Mouse (Mus musculus) CH12.LX (cell line): ENCODE data around the gene Pold1. TPM values are rescaled to one million over a fixed set of nuclear protein-coding genes. Genes with fewer than 3 reads are reported as not detected.

ENCODE experiments used
- DNase-seq: peaks from one replicate; pipeline ENCODE4 v3.0.0-alpha.2; 2013; ENCODE audit errors: extremely low read depth
- H3K27ac ChIP-seq: 2 replicates; pipeline ENCODE4 v1.5.1; 2012; ENCODE audit warnings: low read depth, mild to moderate bottlenecking, control low read depth, moderate library complexity; ENCODE audit not compliant: insufficient read depth
- H3K27me3 ChIP-seq: replicated peaks from 2 replicates; pipeline ENCODE3; 2012; ENCODE audit warnings: inconsistent platforms
- H3K36me3 ChIP-seq, 2 experiments: replicated peaks in 1 of 2; 2 replicates each; pipeline versions ENCODE3 to v1.6.1; 2012; ENCODE audit warnings: inconsistent platforms in 1 of 2, low read length in 1 of 2, mild to moderate bottlenecking in 1 of 2, mixed read lengths in 1 of 2, moderate library complexity in 1 of 2; ENCODE audit not compliant: control insufficient read depth in 1 of 2, insufficient read depth in 1 of 2
- H3K4me1 ChIP-seq, 2 experiments: 2 replicates each; pipeline ENCODE4 v1.6.1; 2012; ENCODE audit warnings: inconsistent platforms in 1 of 2, moderate library complexity in 1 of 2; ENCODE audit not compliant: insufficient read depth in 2 of 2, control insufficient read depth in 1 of 2
- H3K4me2 ChIP-seq: 2 replicates; pipeline ENCODE4 v1.6.1; 2012; ENCODE audit warnings: low read depth, mild to moderate bottlenecking, control low read depth; ENCODE audit not compliant: poor library complexity, insufficient read depth, severe bottlenecking
- H3K4me3 ChIP-seq, 3 experiments: fragments of 150-350 bp in 1 of 3; sonication (generic) in 1 of 3; replicated peaks in 1 of 3; 2 replicates each; pipeline versions ENCODE3 to v1.5.1; 2011 to 2012; ENCODE audit warnings: low read depth in 2 of 3, low read length in 2 of 3, mild to moderate bottlenecking in 2 of 3, moderate library complexity in 2 of 3, control low read depth in 1 of 3, improper control_type of control experiment in 1 of 3, inconsistent platforms in 1 of 3, mixed read lengths in 1 of 3; ENCODE audit not compliant: poor library complexity in 1 of 3
- H3K79me2 ChIP-seq: replicated peaks from 2 replicates; pipeline ENCODE4 v1.6.1; 2012; ENCODE audit warnings: mild to moderate bottlenecking, moderate library complexity; ENCODE audit not compliant: control insufficient read depth, poor library complexity, insufficient read depth, severe bottlenecking; ENCODE audit errors: extremely low read depth
- H3K9ac ChIP-seq: 2 replicates; pipeline ENCODE4 v1.6.1; 2012; ENCODE audit warnings: low read depth, mild to moderate bottlenecking, control low read depth, moderate library complexity; ENCODE audit not compliant: insufficient read depth
- H3K9me3 ChIP-seq: replicated peaks from 2 replicates; pipeline ENCODE3; 2012; ENCODE audit warnings: low read length, inconsistent platforms, mixed read lengths
- E2F4 ChIP-seq: IDR thresholded peaks from 2 replicates; pipeline ENCODE4 v1.6.1; 2011; ENCODE audit warnings: low read depth, low read length, improper control_type of control experiment; ENCODE audit not compliant: insufficient replicate concordance
- EP300 ChIP-seq: IDR thresholded peaks from 2 replicates; pipeline ENCODE4 v1.6.1; 2011; ENCODE audit warnings: low read length, improper control_type of control experiment
- ETS1 ChIP-seq: conservative IDR thresholded peaks from 2 replicates; pipeline ENCODE4 v1.6.1; 2012; ENCODE audit warnings: low read depth, mild to moderate bottlenecking, inconsistent platforms, low read length, improper control_type of control experiment, moderate library complexity
- GABPA ChIP-seq: IDR thresholded peaks from 2 replicates; pipeline ENCODE4 v1.6.1; 2012; ENCODE audit warnings: low read depth, low read length, improper control_type of control experiment, inconsistent platforms; ENCODE audit not compliant: insufficient replicate concordance
- IRF4 ChIP-seq: IDR thresholded peaks from 2 replicates; pipeline ENCODE4 v1.6.1; 2014; ENCODE audit warnings: low read depth, mild to moderate bottlenecking, inconsistent platforms, low read length, improper control_type of control experiment
- JUN ChIP-seq: IDR thresholded peaks from 2 replicates; pipeline ENCODE4 v1.6.1; 2011; ENCODE audit warnings: low read depth, mild to moderate bottlenecking, low read length, improper control_type of control experiment, moderate library complexity; ENCODE audit not compliant: insufficient read depth
- JUND ChIP-seq: conservative IDR thresholded peaks from 2 replicates; pipeline ENCODE4 v1.6.1; 2011; ENCODE audit warnings: low read depth, low read length, improper control_type of control experiment
- MAFK ChIP-seq: IDR thresholded peaks from 2 replicates; pipeline ENCODE4 v1.6.1; 2011; ENCODE audit warnings: low read length, improper control_type of control experiment; ENCODE audit not compliant: insufficient replicate concordance
- MAZ ChIP-seq: IDR thresholded peaks from 2 replicates; pipeline ENCODE4 v1.6.1; 2012; ENCODE audit warnings: low read depth, mild to moderate bottlenecking, inconsistent platforms, low read length, improper control_type of control experiment, moderate library complexity
- MXI1 ChIP-seq: IDR thresholded peaks from 2 replicates; pipeline ENCODE4 v1.6.1; 2011; ENCODE audit warnings: mild to moderate bottlenecking, low read depth, low read length, improper control_type of control experiment
- NELFE ChIP-seq: IDR thresholded peaks from 2 replicates; pipeline ENCODE4 v1.6.1; 2011; ENCODE audit warnings: low read depth, low read length, improper control_type of control experiment
- NRF1 ChIP-seq: IDR thresholded peaks from 2 replicates; pipeline ENCODE4 v1.6.1; 2014; ENCODE audit warnings: low read depth, mild to moderate bottlenecking, inconsistent platforms, low read length, improper control_type of control experiment, moderate library complexity
- PAX5 ChIP-seq: IDR thresholded peaks from 2 replicates; pipeline ENCODE4 v1.6.1; 2012; ENCODE audit warnings: low read length, inconsistent platforms, mixed read lengths
- POLR2AphosphoS2 ChIP-seq: IDR thresholded peaks from 2 replicates; pipeline ENCODE4 v1.6.1; 2011; ENCODE audit warnings: low read depth, low read length, improper control_type of control experiment
- RAD21 ChIP-seq: IDR thresholded peaks from 2 replicates; pipeline ENCODE4 v1.6.1; 2011; ENCODE audit warnings: low read depth, mild to moderate bottlenecking, low read length, improper control_type of control experiment, moderate library complexity
- RCOR1 ChIP-seq: conservative IDR thresholded peaks from 2 replicates; pipeline ENCODE4 v1.6.1; 2012; ENCODE audit warnings: low read depth, mild to moderate bottlenecking, inconsistent platforms, low read length, improper control_type of control experiment
- SIN3A ChIP-seq: IDR thresholded peaks from 2 replicates; pipeline ENCODE4 v1.6.1; 2012; ENCODE audit warnings: low read length, improper control_type of control experiment, inconsistent platforms
- UBTF ChIP-seq: IDR thresholded peaks from 2 replicates; pipeline ENCODE4 v1.6.1; 2012; ENCODE audit warnings: low read depth, mild to moderate bottlenecking, inconsistent platforms, low read length, improper control_type of control experiment, moderate library complexity
- ZC3H11A ChIP-seq: IDR thresholded peaks from 2 replicates; pipeline ENCODE4 v1.6.1; 2012; ENCODE audit warnings: low read depth, mild to moderate bottlenecking, inconsistent platforms, low read length, improper control_type of control experiment
- dilution Hi-C: fragments of 300-500 bp; cut with MboI; formaldehyde crosslinking; loops from 2 replicates; pipeline ENCODE4 v1.14.3; 2020; ENCODE audit warnings: low sequenced_read_pairs; ENCODE audit not compliant: extremely low pct_unique_long_range_greater_than_20kb, extremely low pct_ligation_motif_present
- in situ Hi-C: fragments of 300-500 bp; cut with MboI; formaldehyde crosslinking; loops from 3 replicates; pipeline ENCODE4 v1.14.3; 2019; ENCODE audit warnings: low sequenced_read_pairs, low pct_ligation_motif_present, low pct_unique_long_range_greater_than_20kb, mixed read lengths
- polyA plus RNA-seq: library from polyadenylated mRNA; unstranded; fragments of >175 nt; gene quantifications from 2 replicates; pipeline ENCODE4 v1.2.1, GENCODE M21; 2012; ENCODE audit warnings: low read depth; ENCODE audit not compliant: insufficient read length
- total RNA-seq, 2 experiments: library from RNA; depleted of rRNA; stranded (reverse); fragments of 300-350 nt in 1 of 2; fragments of >200 nt in 1 of 2; gene quantifications; 2 replicates each; pipeline ENCODE4 v1.2.3; 2012 to 2014

The Pold1 gene
- total and polyA plus RNA-seq, 3 experiments: 49.3 to 131 (median 67.6) TPM

GRCm38 (mm10) chr7:44524502-44524901, 24.1 kb downstream of the Pold1 start, which contains the start of gene Mybpc2:
Gene Mybpc2 (minus strand): TSS chr7:44524656.
- H3K4me2 ChIP-seq: no peak within 1 kb of the TSS
- H3K79me2 ChIP-seq: peaks cover under 1% of the 10 kb centered on the region; the same call in 1 of the 2 replicates
- no peak for DNase-seq
- no peak within 1 kb of the TSS for H3K27ac ChIP-seq
- TF ChIP-seq MAFK: no peak
- no peak for TF ChIP-seq NRF1
- no peak for TF ChIP-seq JUN
- TF ChIP-seq POLR2AphosphoS2: 0 out of 2 replicates have a peak, but pooled peaks have one; percentile 7
- TF ChIP-seq ETS1: no peak
- dilution Hi-C loops (no loop called here), in situ Hi-C loops (no loop called here)
- H3K4me3 ChIP-seq: no peak within 1 kb of the TSS
- H3K9ac ChIP-seq: no peak within 1 kb of the TSS
- peaks cover 16 to 50% of the 10 kb centered on the region in 2 experiments for H3K36me3 ChIP-seq
- peaks cover 24 to 57% of the 10 kb centered on the region in 2 experiments for H3K4me1 ChIP-seq
- no peaks in the 10 kb centered on the region for H3K27me3 ChIP-seq
- no peaks in the 10 kb centered on the region for H3K9me3 ChIP-seq

GRCm38 (mm10) chr7:44523056-44523455, 25.6 kb downstream of the Pold1 start:
- Histone ChIP-seq H3K4me3 (no peak overlapping the region), H3K79me2 (no peaks in the 10 kb centered on the region), H3K4me2 (no peak overlapping the region), H3K27ac (no peak overlapping the region), H3K4me1 (peaks cover 24 to 57% of the 10 kb centered on the region in 2 experiments), H3K27me3 (no peaks in the 10 kb centered on the region), H3K9ac (no peak overlapping the region), H3K36me3 (peaks cover 11 to 50% of the 10 kb centered on the region in 2 experiments), H3K9me3 (no peaks in the 10 kb centered on the region)
- dilution Hi-C loops: no loop called here
- no peak for DNase-seq
- TF ChIP-seq GABPA (no peak), E2F4 (no peak), NRF1 (no peak), NELFE (no peak), EP300 (no peak), RAD21 (no peak), PAX5 (no peak), RCOR1 (no peak), MXI1 (no peak), JUND (no peak), MAZ (no peak), UBTF (no peak), ZC3H11A (no peak), ETS1 (no peak), IRF4 (no peak), SIN3A (no peak)
- in situ Hi-C loops: no loop called here
